Mouse (Mus musculus): ENCODE measurements at regions not wholly inside any gene's neighbourhood (a gene's known extent, or its start where the extent isn't known, plus 50 kb on each side); places are given as distances from the start of the nearest gene placed in this dataset.

DNA sequence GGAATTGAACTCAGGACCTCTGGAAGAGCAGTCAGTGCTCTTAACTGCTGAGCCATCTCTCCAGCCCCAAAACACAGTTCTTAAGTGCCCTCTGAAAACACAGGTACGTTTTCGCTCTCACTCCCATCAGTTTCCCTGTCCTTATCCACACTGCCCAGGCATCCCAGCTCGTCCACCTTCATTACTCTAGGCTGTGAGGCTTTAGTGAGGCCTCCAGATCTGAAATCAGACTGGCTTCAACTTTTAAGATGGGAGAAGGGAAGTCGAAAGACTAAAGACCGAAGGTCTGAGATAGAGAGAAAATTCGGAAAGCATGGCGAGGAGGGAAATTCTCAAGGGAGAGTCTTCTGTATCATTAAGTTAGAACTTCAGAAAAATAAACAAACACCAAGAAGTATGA is 54.8 kb upstream of the Tet2 start:
- no peak for DNase-seq

DNA sequence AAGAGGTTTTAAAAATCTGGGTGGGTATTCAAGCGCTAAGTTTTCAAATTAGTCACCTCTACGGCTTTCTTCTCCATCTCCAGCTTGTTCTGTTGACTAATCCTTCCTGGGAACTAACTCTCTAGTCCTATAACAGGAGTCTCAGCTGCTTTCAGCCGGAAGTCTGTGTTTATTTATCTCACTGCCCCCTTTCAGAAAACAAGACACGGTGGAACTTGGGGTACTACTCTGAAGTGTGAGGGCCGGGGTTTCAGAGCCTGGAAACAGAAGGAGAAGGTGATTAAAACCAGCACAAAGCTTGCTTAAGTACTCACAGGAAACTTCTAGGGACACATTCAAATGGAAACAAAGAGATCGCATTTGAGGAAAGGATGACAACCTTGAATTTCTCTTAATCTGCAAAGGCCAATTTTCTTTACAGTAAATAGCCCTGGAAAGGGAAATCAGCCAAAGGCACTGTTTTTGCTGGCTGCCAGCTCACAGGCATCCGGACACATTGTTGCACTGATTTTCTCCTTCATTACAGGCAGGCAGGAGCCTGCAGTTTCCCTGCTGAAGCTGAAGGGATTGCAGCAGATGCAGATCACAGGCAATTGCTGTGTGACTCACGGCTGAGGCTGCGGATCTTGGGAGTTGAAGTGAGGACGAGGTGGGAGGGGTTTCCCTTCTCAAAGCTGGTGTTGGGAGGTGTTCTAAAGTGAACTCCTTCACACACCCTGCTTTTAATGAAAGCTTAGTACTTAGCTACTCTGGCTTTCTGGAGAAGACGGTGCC is 55.7 kb upstream of the Tet2 start:
- peak; percentile 75 to 76 for DNase-seq

- DNase-seq, result no peak
Observed at GRCm38 (mm10) chr3:133605460-133605859, 60.5 kb upstream of the Tet2 start.

- DNase-seq, result no peak
Observed at GRCm38 (mm10) chr3:133608845-133609261, 63.9 kb upstream of the Tet2 start.

DNA sequence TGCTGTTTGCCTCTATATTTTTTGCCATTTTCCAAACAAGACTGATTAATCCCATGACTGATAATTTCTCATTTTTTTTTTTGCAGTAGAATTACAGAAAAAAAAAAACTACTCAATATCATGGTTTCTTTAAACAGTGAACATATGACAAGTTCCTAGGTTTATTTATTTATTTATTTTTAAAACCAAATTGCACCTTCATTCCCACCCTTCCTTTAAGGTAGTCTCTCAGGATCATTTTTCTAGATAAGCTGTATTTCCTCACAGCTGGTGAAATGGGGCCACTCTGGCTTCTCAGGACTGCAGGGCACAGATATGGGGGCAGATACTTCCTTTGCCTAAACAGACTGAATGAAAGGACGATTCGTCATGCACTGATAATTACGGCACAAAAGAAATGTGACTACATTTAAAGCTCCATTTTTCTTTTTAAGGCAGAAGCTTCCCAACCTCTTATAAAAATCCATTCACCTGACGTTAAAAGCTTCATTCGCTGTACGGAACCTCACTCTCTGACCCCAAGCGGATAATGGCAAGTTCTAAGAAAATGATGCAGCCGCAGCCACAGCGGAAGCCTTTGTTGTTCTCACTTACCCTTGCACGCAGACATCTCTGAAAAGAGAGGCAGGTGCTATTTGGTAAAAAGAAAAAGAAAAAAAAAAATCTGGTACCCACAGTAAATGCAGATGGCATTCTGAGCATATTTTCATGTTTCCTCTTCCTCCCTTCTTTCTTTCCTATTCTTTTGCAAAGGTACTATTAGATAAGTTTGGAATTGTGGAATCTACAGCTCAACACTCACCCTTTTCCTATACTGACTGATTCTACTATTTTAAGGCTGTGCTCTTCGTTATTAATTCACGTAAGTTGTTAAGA is 69.1 kb upstream of the Tet2 start:
- DNase-seq, result no peak

- DNase-seq, result no peak
Observed at GRCm38 (mm10) chr3:133614712-133615426, 69.9 kb upstream of the Tet2 start.

DNA sequence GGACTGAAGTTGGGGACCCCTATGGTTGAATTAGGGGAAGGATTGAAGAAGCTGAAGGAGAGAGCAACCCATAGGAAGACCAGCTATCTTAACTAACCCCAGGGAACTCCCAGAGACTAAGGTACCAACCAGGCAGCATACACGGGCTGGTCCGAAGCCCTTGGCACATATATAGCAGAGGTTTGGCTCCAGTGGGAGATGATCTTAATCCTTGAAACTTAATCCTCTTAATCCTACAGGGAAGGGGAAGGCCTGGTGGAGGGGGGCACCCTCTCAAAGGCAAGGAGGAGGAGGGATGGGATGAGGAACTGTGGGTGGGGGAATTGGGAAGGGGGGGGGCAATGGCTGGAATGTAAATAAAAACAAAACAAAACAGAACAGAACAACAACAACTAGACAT is 72.1 kb upstream of the Tet2 start:
- DNase-seq, result no peak

- no peak for DNase-seq
Observed at GRCm38 (mm10) chr3:133618491-133618890, 73.6 kb upstream of the Tet2 start.

DNA sequence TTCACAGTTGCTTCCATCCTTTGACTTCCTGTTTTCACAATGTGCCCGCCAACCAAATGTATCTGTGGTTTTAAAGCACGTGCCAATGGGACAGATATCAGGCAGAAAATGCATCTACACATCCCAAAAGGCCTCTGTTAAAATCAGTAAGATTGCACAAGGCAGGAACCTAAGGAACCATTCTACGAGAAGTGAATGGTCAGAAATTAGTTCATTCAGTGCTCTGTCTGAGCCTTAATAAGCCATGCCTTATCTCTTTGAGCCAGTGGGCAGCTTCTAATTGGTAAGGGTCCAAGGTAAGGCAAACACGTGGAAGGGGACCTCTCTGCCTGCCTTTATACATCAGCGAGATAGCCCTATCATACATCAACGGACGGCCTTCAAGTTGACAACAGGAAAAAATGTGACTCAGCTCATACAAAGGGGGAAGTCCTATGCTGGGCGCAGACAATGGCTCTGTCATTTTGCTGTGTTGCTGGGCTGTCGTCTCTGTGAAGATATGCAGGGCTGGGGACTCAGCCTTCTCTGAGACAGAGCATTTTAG is 78.3 kb upstream of the Tet2 start:
- DNase-seq, result peak; percentile 63 to 66

DNA sequence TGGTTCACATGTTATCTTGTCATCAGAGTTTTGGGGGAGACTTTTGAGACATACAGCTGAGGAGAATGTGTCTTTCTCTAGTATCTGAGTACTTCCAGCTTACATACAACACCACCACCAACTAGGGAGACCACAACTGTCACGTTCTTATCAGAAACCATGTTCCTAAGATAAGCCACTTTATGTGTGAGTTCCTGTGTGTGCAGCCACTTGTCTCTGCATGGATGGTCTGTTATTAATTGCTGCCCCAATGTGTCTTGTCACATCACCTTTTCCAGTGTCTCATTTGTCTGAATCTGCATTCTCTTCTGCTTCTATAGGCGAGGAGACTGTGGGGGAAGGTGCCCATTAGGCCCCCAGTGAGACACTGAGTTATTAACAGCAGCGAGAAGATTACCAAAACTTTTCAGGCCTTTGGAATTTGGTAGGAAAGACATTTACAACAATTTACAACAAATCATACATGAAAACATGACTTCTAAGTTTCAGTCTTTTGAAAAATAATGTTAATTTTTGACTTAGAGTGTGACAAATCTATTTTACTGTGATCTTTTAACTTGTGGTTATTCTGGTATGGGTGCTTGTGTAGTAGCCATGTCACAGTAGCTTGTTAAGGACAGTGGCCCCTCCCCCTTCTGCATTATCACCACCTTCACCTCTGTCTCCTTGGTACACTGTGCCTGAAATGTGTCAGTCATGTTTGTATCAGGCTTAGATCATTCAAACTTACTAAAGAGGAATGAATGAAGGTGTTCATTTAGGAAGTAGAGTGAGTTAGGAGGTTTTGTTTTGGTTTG is 79.3 kb upstream of the Tet2 start:
- DNase-seq, result no peak

DNA sequence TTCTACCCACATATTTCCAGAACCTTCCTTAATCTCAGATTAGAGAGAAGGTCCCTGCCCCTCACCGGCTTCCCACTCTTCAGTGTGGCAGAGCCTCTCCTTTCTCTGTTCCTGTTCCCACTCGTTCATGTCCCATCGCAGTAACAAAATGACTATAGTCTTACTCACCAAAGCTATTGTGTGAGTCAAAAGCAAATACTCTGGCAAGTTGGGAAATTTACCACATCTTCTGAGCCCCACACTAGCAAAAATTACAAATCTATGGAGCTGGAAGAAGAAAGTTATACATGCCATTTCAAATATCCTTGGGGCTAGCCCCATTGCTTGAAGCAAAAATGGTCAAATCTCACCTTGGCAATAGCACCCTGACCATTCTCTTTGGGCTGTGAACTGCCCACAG is 80.1 kb upstream of the Tet2 start:
- DNase-seq, result no peak

- DNase-seq, result peak; percentile 5 to 28
Observed at GRCm38 (mm10) chr3:133626442-133626841, 81.5 kb upstream of the Tet2 start.

- DNase-seq, result no peak
Observed at GRCm38 (mm10) chr3:133627116-133627844, 82.3 kb upstream of the Tet2 start.

DNA sequence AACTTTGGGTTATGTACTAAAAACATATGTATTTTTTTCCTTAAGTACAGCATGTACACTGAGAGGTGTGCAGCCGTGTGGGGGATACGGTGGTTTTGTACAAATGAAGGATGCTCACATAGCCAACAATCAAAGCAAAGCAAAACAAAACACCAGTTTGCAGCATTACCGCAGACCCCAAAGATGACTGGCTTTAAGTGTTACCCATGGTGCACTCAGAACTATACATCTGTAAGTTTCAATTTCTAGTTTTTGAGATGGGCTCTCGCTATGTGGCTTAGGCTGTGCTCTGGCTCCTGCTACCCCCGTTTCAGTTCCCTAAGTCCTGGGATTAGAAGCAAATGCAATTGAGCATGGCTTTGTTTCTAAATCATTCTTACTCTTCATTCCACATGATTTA is 89.4 kb upstream of the Tet2 start:
- no peak for DNase-seq

DNA sequence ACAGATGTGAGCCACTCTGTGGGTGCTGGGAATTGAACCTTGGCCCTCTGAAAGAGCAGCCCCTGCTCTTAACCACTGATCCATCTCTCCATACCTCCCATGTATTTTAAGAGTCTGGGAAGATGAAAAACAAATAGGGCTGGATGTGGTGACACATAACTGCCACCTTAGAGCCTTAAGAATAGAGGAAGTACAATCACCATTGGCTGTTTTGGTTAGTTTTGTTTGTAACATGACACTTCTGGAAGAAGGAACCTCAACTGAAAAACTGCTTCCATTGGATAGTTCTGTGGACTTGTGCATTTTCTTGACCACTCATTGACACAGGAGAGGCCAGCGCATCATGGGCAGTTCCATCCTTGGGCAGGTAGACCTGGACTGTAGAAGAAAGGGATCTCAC is 100.7 kb upstream of the Tet2 start:
- no peak for DNase-seq

GRCm38 (mm10) chr3:133646449-133647059 is 101.6 kb upstream of the Tet2 start:
- DNase-seq, result no peak

DNA sequence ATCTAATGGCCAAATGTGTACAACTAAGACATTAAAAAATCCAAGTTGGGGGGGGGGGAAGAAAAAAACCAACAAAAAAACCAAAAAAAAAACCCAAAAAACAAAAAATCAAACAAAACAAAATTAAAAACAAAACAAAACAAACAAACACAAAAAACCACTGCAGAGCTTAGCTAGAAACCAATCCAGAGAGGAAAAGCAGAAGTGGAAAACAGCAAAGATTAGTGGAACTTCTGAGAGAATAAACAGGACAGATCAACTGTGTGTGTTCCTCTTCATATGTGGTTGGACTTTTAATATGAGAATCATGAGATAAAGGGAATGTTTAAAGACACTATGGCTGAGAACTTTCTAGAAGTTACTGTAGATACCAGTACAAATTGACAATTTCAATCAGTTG is 105.1 kb upstream of the Tet2 start:
- DNase-seq, result no peak

GRCm38 (mm10) chr3:133651996-133652395 is 107.1 kb upstream of the Tet2 start:
- no peak for DNase-seq

- no peak for DNase-seq
Observed at GRCm38 (mm10) chr3:133659759-133660158, 114.8 kb upstream of the Tet2 start.

GRCm38 (mm10) chr3:133661303-133661702 is 116.4 kb upstream of the Tet2 start:
- no peak for DNase-seq

DNA sequence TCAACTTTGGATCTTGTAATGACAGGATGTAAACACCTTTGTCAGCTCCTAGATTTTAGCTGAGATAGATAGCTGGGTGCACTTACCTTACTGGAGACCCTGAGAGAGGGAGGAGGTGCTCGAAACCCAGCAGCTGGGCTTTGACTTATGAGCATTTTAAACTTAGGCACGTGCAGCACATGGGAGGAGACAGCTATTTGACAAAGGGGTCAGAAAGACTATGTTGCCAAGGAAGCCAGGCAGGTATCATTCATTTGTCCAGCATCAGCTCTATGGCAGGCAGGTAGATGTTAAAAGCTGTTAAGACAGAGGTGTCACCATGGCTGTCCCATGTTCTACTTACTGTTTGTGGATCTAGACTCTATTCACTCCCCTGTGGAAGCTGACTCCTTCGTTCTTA is 120.0 kb upstream of the Tet2 start:
- DNase-seq, result no peak
